Mouse (Mus musculus) left cerebral cortex, postnatal 36 days (tissue): Measurements from ENCODE around the gene Pdzrn4. TPM values are rescaled to one million over a fixed set of nuclear protein-coding genes. Genes with fewer than 3 reads are reported as not detected.
"Not testable (repeated sequence)": the region's sequence is repeated elsewhere in the genome, so short reads cannot be mapped to it uniquely, and the experiment has no call there.

Source experiments
- DNase-seq, 2 experiments: peaks; one replicate each; pipeline ENCODE4 v3.0.0; 2021 to 2022; ENCODE audit warnings: low spot score in 2 of 2, mixed read lengths in 1 of 2
- intact Hi-C: fragments of 180-260 bp; cut with DNase I; formaldehyde crosslinking; loops from one replicate; pipeline ENCODE4 v1.15.1; 2025
- total RNA-seq, 2 experiments: library from RNA; stranded (reverse); gene quantifications; 2 replicates each; pipeline ENCODE4 v1.2.3; 2021

Gene Pdzrn4
- total RNA-seq = 10 to 100 TPM; 10.2 to 14.4 TPM

GRCm38 (mm10) chr15:92396770-92397608 is at the start of gene Pdzrn4:
TSS of gene Pdzrn4 (plus strand) at chr15:92396881.
- DNase-seq = peak; percentile 52 to 70
- intact Hi-C loops = no loop called here

DNA sequence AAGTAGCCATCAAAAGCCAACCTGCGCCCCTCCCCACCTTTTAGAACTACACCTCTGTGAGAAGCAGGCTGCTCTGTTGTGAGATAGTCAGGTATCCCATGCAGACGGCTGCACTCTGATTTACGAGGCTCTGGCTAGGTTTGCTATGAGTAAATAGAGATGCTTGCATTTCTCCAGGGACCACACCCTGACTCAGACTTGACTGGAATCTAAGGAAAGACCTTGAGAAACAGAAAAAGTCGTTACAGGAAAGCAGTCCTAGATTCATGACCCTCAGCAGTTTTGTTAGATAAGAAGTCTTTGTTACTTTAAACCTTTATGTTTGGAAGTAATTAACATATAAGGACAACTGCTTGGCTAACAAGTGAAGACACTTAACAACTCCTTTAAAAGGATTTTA is 49.3 kb upstream of the Pdzrn4 start:
- intact Hi-C loops = no loop called here
- no peak for DNase-seq

- no peak for DNase-seq
- intact Hi-C loops = no loop called here
These were observed 48.8 kb upstream of the Pdzrn4 start for GRCm38 (mm10) chr15:92347902-92348301.

DNA sequence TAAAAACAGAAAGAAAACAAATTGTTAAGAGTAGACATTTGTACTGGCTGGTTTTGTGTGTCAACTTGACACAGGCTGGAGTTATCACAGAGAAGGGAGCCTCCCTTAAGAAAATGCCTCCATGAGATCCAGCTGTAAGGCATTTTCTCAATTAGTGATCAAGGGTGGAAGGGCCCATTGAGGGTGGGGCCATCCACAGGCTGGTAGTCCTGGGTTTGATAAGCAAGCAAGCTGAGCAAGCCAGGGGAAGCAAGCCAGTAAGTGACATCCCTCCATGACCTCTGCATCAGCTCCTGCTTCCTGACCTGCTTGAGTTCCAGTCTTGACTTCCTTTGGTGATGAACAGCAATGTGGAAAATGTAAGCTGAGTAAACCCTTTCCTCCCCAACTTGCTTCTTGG is 48.2 kb upstream of the Pdzrn4 start:
- intact Hi-C loops, DNase-seq: not testable (repeated sequence)

GRCm38 (mm10) chr15:92364153-92364552 is 32.5 kb upstream of the Pdzrn4 start:
- no peak for DNase-seq
- intact Hi-C loops = no loop called here

GRCm38 (mm10) chr15:92364592-92364991 is 32.1 kb upstream of the Pdzrn4 start:
- no peak for DNase-seq
- intact Hi-C loops = no loop called here

GRCm38 (mm10) chr15:92394811-92395210 is 1.9 kb upstream of the Pdzrn4 start:
- intact Hi-C loops = no loop called here
- DNase-seq = no peak

DNA sequence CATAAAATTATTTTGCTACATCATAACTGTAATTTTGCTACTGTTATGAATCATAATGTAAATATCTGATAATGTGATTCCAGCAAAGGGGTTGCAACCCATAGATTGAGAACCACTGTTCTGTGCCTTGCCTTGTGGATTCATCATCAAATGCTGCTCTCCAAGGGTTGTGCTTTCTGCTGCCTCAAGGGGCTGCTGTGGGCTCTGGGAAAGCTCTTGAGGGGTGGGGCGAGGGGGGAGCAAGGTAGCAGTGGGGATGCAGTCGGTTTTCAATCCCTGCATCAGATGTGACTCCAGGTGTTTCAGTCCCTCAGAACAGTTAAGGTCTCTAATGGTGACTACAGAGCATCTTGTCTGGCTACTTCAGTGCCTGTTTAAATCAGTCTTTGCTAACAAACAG is 2.1 kb downstream of the Pdzrn4 start:
- no peak for DNase-seq
- intact Hi-C loops = no loop called here

GRCm38 (mm10) chr15:92399278-92399677 is 2.6 kb downstream of the Pdzrn4 start:
- no peak for DNase-seq

DNA sequence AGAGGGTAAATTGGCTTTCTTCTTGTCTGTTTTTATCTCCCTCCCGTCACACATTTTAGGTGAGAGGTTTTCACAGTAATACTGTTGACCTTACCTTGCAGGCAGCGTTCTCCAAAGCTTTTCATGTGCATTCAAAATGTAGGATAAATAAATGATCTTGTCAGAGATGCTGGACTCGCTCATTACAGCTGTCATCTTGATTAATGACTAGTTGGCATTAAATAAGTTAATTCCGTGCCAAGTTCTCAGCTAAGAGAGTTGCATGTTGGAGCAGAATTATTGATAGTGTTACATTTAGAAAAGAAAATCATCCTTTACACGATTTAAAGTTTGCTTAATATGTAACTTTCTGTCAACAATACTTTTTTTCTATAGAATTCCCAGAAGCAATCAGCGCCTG is 4.9 kb downstream of the Pdzrn4 start:
- DNase-seq = no peak
- intact Hi-C loops = no loop called here

More at GRCm38 (mm10) chr15:92399278-92399677, 2.6 kb downstream of the Pdzrn4 start:
- intact Hi-C loops = no loop called here

DNA sequence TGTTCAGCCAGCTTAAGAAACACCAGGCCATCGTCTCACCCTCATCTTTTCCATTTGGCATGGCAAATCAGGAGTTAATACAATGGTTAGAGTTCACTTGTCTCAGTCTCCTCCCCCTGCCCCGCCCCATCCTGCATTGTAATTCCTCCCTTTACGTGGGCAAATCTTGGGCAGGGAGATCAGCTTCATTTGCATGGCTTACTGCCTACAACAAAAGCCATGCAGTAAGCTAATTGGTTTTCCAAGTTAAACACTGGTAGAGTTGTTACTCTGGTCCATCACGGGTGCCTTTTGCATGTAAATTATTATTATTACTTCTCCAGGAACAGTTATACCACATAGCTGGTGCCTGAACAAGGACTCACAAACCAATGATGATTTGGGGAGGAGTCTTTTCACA is 18.6 kb downstream of the Pdzrn4 start:
- DNase-seq = no peak
- intact Hi-C loops = no loop called here

- no peak for DNase-seq
- intact Hi-C loops = no loop called here
These were observed 19.5 kb downstream of the Pdzrn4 start for GRCm38 (mm10) chr15:92416141-92416540.

DNA sequence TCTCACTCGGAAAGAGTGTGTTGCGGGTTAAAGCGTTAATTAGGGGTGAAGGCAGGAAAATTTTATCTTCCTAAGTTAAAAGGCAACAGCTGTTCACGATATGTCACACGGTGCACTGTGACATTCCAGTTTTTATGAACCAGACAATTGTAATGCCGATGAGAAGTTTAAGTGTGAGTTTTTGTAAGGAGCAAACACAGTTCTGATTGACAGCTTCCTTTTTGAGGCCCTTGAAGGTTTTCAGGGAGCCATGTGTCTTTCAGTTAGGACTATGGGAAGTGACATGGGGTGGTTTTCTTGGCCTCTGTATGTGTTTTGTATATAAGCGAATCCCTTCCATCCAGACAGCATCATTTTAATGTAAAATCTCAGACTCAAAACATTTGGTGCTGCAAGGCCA is 20.0 kb downstream of the Pdzrn4 start:
- intact Hi-C loops = no loop called here
- DNase-seq = no peak

- intact Hi-C loops = no loop called here
- no peak for DNase-seq
These were observed 20.4 kb downstream of the Pdzrn4 start for GRCm38 (mm10) chr15:92417120-92417519.

- intact Hi-C loops = loop anchor here (10.0 kb wide), 1 partner anchor 1000 kb away; no protein-coding TSS in a partner anchor
These were observed 37.9 kb downstream of the Pdzrn4 start for GRCm38 (mm10) chr15:92434605-92435004.

GRCm38 (mm10) chr15:92435306-92435705 is 38.6 kb downstream of the Pdzrn4 start:
- DNase-seq = no peak
- intact Hi-C loops = loop anchor here (10.0 kb wide), 1 partner anchor 999 kb away; no protein-coding TSS in a partner anchor

More at GRCm38 (mm10) chr15:92434605-92435004, 37.9 kb downstream of the Pdzrn4 start:
- no peak for DNase-seq

GRCm38 (mm10) chr15:92441630-92442180 is 45.0 kb downstream of the Pdzrn4 start:
- DNase-seq = no peak
- intact Hi-C loops = loop anchor here (10.0 kb wide), 2 partner anchors 153 to 177 kb away; no protein-coding TSS in a partner anchor

GRCm38 (mm10) chr15:92447708-92448147 is 51.0 kb downstream of the Pdzrn4 start:
- peak; percentile 31 to 46 for DNase-seq
- intact Hi-C loops = loop anchor here (2.0 to 10.0 kb wide), 3 partner anchors 147 to 769 kb away; no protein-coding TSS in a partner anchor

DNA sequence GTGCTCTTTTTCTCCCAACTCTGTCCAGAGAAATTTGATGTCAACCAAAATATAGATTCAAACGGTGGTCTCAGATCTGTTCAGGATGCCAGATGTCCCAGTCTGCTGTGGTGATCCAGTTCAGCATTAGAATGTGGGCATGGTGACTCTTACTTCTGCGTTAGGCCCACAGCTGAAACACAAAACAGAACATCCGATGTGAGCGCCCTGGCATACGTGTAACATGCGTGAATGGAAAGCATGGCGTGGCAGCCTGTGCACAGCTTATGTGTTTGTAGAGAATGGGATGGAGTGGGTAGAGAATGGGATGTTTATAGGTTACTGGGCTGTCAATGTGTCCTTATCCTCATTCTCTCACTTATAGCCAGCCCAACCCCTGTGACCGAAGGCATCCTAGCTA is 52.4 kb downstream of the Pdzrn4 start:
- intact Hi-C loops = loop anchor here (10.0 kb wide), 2 partner anchors 146 to 184 kb away; no protein-coding TSS in a partner anchor
- no peak for DNase-seq

GRCm38 (mm10) chr15:92452620-92453019 is 55.9 kb downstream of the Pdzrn4 start:
- intact Hi-C loops = no loop called here
- DNase-seq = no peak

GRCm38 (mm10) chr15:92482198-92482597 is 85.5 kb downstream of the Pdzrn4 start:
- DNase-seq = no peak

More at GRCm38 (mm10) chr15:92482198-92482597, 85.5 kb downstream of the Pdzrn4 start:
- intact Hi-C loops = no loop called here
